Mouse (Mus musculus) gastrocnemius, adult 18-20 months (tissue): ENCODE results near the gene Gm21834. TPM values are rescaled to one million over a fixed set of nuclear protein-coding genes. Genes with fewer than 3 reads are reported as not detected.

Source experiments
- DNase-seq: peaks from one replicate; pipeline ENCODE4 v3.0.0; 2021; ENCODE audit warnings: low spot score
- long read RNA-seq, 2 experiments: library from polyadenylated mRNA; stranded (forward); transcript quantifications; one replicate each; pipeline ENCODE4 v2.0.0; 2021
- total RNA-seq, 2 experiments: library from RNA; stranded (reverse); gene quantifications; 2 replicates each; pipeline ENCODE4 v1.2.3; 2021

Gm21834 gene
- total RNA-seq = not detected
- long read RNA-seq, experiment 1 = 0 reads
- long read RNA-seq, experiment 2 = 0 reads

- no peak for DNase-seq
Observed at GRCm38 (mm10) chr17:57742119-57742518, at the start of gene Gm21834. TSS of gene Gm21834 (minus strand) at chr17:57742219.

DNA sequence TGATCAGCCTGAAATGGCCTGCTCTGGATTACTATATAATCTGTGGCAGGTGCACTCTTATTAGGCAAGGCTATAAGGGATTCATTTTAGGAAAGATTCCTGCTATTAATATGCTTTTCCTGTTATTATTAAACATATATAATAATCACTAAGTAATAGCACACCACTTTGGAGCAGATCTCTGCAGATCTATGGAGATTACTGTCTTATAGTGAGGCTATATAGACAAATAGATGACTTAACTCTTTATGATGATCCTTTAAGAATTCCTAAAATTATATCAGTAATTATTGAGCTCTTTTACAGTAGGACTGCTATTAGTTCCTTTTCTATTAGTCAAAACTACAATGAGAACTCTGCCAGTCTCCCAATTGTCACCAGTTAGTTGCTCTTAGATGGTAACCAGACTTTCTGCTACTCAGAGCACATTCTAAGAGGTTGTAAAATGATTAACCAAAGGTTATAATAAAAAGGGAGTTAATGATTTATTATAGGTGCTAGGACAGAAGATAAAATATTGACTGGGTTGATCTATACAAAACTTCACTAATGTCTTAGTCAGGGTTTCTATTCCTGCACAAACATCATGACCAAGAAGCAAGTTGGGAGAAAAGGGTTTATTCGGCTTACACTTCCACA, 46.3 kb upstream of the Gm21834 start:
- DNase-seq = no peak

DNA sequence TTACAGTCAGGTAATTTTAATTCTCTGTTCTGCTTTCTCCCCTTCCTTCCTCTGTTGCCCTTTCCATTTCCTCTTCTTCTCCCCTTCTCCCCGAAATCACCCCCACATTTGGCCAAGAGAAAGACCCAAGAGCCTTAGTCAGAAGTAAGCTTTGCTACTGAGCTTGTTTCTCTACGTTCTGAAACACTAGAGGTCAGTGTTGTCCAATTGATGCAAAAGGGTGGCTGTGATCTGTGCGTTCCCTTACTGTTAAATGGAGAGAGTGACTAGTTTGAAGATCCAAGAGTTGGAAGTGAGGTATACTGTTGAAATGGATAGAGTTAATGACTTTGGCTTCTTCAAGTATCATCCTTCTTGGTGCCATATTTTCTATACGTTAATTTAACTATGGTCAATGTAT, 28.9 kb upstream of the Gm21834 start:
- no peak for DNase-seq

- DNase-seq = no peak
Observed at GRCm38 (mm10) chr17:57768622-57769610, 26.9 kb upstream of the Gm21834 start, which contains the start of gene Cntnap5c. TSS of gene Cntnap5c (plus strand) at chr17:57769570.

DNA sequence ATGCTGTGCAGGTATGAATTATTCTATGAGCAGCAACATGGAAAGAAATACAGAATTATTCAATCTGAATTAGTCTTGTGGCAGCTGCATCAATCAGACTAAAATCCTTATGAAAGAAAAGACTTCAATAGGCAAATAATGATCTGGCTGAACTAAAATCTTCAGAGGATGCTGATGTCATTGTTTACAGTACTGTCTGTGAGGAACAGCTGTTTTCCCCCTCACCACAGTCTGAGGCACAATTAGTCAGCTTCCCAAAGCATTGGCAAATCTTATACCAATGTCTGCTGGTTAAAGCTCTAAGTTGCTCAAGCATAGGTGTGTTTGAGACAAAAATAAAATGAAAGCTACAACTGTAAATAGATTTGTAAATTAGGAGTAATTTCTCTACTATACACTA, 25.3 kb upstream of the Gm21834 start:
- no peak for DNase-seq

DNA sequence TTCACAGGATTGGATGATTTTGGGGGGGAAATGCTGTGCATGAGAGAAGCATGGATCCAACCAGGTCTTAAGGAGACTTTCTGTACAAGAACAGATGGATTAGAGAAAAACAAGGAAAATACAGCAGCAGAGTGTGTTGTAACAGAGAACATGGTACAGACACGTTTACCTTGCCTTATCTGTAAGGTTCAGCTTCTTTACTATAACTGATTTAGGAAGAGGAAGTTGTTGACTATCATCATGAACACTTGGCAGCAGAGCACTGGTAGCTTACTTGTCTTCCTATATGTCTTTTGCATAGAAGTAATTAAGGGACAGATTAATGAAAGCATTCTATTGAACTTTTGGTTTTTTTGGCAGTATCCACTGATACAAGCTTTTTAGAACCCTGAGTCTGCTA, 16.0 kb upstream of the Gm21834 start:
- DNase-seq = no peak

DNA sequence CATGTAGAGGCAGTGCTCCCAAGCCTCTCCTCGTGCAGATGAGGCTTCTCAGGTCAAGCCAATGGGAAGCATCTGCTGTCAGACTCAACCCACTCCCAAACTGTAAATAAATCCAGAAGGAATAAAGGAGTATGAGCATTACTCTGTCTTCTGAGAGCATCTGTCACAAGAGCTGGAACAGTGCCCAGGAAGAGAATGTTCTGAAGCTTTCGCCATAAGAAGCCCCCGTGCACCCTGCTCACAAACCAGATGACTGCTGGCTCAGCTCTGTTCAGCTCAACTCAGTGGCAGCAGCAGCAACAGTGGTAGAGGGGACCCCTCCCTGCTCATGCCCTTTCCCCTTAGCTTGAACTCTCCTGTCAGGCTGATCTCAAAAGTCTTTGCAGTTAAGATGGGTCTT, 47.2 kb downstream of the Gm21834 start:
- DNase-seq = no peak

Other genes starting within 250 kb of the Gm21834 start
- not detected for gene Vmn2r120, start 196.7 kb downstream of the Gm21834 start, total RNA-seq
- gene Cntnap5c, start 27.4 kb upstream of the Gm21834 start, total RNA-seq = not detected